Mouse (Mus musculus) left cerebral cortex, postnatal 14 days (tissue): ENCODE data around the gene Prkca. TPM values are rescaled to one million over a fixed set of nuclear protein-coding genes. Genes with fewer than 3 reads are reported as not detected.

Source experiments
- DNase-seq, 2 experiments: peaks; one replicate each; pipeline ENCODE4 v3.0.0; 2021 to 2022; ENCODE audit warnings: low spot score in 2 of 2, mixed read lengths in 1 of 2
- intact Hi-C: fragments of 180-260 bp; cut with DNase I; formaldehyde crosslinking; loops from one replicate; pipeline ENCODE4 v1.15.1; 2025
- total RNA-seq, 2 experiments: library from RNA; stranded (reverse); gene quantifications; 2 replicates each; pipeline ENCODE4 v1.2.3; 2021

The Prkca gene
- total RNA-seq, 2 experiments from 2014 or later: 135 to 157 TPM

- DNase-seq: no peak
- intact Hi-C loops: no loop called here
These were observed 189.5 kb downstream of the Prkca start for GRCm38 (mm10) chr11:108153997-108154841.

- no peak for DNase-seq
- intact Hi-C loops: no loop called here
These were observed 191.1 kb downstream of the Prkca start for GRCm38 (mm10) chr11:108152591-108152990.

- intact Hi-C loops: no loop called here
These were observed 193.3 kb downstream of the Prkca start for GRCm38 (mm10) chr11:108150410-108150809.

GRCm38 (mm10) chr11:108149187-108149586, 194.5 kb downstream of the Prkca start:
- DNase-seq: no peak
- intact Hi-C loops: no loop called here

More at GRCm38 (mm10) chr11:108150410-108150809, 193.3 kb downstream of the Prkca start:
- DNase-seq: peak; percentile 76 to 81

- no peak for DNase-seq
- intact Hi-C loops: no loop called here
These were observed 195.2 kb downstream of the Prkca start for GRCm38 (mm10) chr11:108148491-108148890.

- DNase-seq: no peak
- intact Hi-C loops: no loop called here
These were observed 197.8 kb downstream of the Prkca start for GRCm38 (mm10) chr11:108145752-108146496.

GRCm38 (mm10) chr11:108145128-108145527, 198.6 kb downstream of the Prkca start:
- intact Hi-C loops: no loop called here
- no peak for DNase-seq

- no peak for DNase-seq
- intact Hi-C loops: no loop called here
These were observed 200.0 kb downstream of the Prkca start for GRCm38 (mm10) chr11:108143739-108144138.

- DNase-seq: no peak
- intact Hi-C loops: no loop called here
These were observed 203.7 kb downstream of the Prkca start for GRCm38 (mm10) chr11:108140028-108140427.

- intact Hi-C loops: loop anchor here (5.0 kb wide), 1 partner anchor 104 kb away; no protein-coding TSS in a partner anchor
- no peak for DNase-seq
These were observed 207.4 kb downstream of the Prkca start for GRCm38 (mm10) chr11:108136341-108136740.

- intact Hi-C loops: loop anchor here (5.0 kb wide), 1 partner anchor 103 kb away; no protein-coding TSS in a partner anchor
These were observed 208.1 kb downstream of the Prkca start for GRCm38 (mm10) chr11:108135407-108136159.

GRCm38 (mm10) chr11:108128593-108128992, 215.1 kb downstream of the Prkca start:
- intact Hi-C loops: loop anchor here (2.0 to 5.0 kb wide), 2 partner anchors 214 to 250 kb away; partner anchors contain the start of genes Apoh and Prkca

More at GRCm38 (mm10) chr11:108135407-108136159, 208.1 kb downstream of the Prkca start:
- no peak for DNase-seq

GRCm38 (mm10) chr11:108127908-108128307, 215.8 kb downstream of the Prkca start:
- intact Hi-C loops: loop anchor here (2.0 to 5.0 kb wide), 2 partner anchors 214 to 251 kb away; partner anchors contain the start of genes Apoh and Prkca
- DNase-seq: no peak

More at GRCm38 (mm10) chr11:108128593-108128992, 215.1 kb downstream of the Prkca start:
- DNase-seq: peak; percentile 62 to 69

GRCm38 (mm10) chr11:108122486-108122885, 221.2 kb downstream of the Prkca start:
- intact Hi-C loops: no loop called here
- no peak for DNase-seq

- intact Hi-C loops: no loop called here
- no peak for DNase-seq
These were observed 223.0 kb downstream of the Prkca start for GRCm38 (mm10) chr11:108120708-108121107.

GRCm38 (mm10) chr11:108119785-108120184, 223.9 kb downstream of the Prkca start:
- no peak for DNase-seq
- intact Hi-C loops: no loop called here

- no peak for DNase-seq
- intact Hi-C loops: no loop called here
These were observed 224.9 kb downstream of the Prkca start for GRCm38 (mm10) chr11:108118814-108119213.

- DNase-seq: no peak
- intact Hi-C loops: no loop called here
These were observed 225.5 kb downstream of the Prkca start for GRCm38 (mm10) chr11:108118221-108118620.

- DNase-seq: no peak
- intact Hi-C loops: no loop called here
These were observed 226.2 kb downstream of the Prkca start for GRCm38 (mm10) chr11:108117360-108118050.
